Mouse (Mus musculus) heart, postnatal 0 days (tissue): Measurements from ENCODE around the gene Flvcr2. TPM values are rescaled to one million over a fixed set of nuclear protein-coding genes. Genes with fewer than 3 reads are reported as not detected.

ENCODE experiments used
- ATAC-seq: fragments of 200-750 bp; cut with Nextera tagmentation; 2 replicates; pipeline ENCODE4 v1.8.0; 2017; ENCODE audit warnings: low read depth, moderate number of reproducible peaks, moderate library complexity; ENCODE audit not compliant: insufficient read depth
- DNase-seq: peaks from one replicate; pipeline ENCODE4 v3.0.0-alpha.2; 2016; ENCODE audit warnings: low spot score
- H3K27ac ChIP-seq: fragments of 300-500 bp; sonication (generic); 2 replicates; pipeline ENCODE4 v1.5.1; 2014; ENCODE audit warnings: low read depth, mild to moderate bottlenecking
- H3K27me3 ChIP-seq: fragments of 300-500 bp; sonication (generic); 2 replicates; pipeline ENCODE4 v1.6.1; 2014; ENCODE audit warnings: low read length, mixed read lengths; ENCODE audit not compliant: control insufficient read depth, insufficient read depth
- H3K36me3 ChIP-seq: fragments of 300-500 bp; sonication (generic); replicated peaks from 2 replicates; pipeline ENCODE4 v1.6.1; 2014; ENCODE audit warnings: low read length, mixed read lengths; ENCODE audit not compliant: control insufficient read depth, insufficient read depth
- H3K4me1 ChIP-seq: fragments of 300-500 bp; sonication (generic); 2 replicates; pipeline ENCODE4 v1.6.1; 2014; ENCODE audit warnings: antibody characterized with exemption; ENCODE audit not compliant: control insufficient read depth, insufficient read depth
- H3K4me2 ChIP-seq: fragments of 300-500 bp; sonication (generic); 2 replicates; pipeline ENCODE4 v1.6.1; 2014; ENCODE audit warnings: low read depth, mild to moderate bottlenecking, low read length, moderate library complexity
- H3K4me3 ChIP-seq: fragments of 300-500 bp; sonication (generic); 2 replicates; pipeline ENCODE4 v1.5.1; 2014; ENCODE audit warnings: low read depth, low read length
- H3K9ac ChIP-seq: fragments of 300-500 bp; sonication (generic); replicated peaks from 2 replicates; pipeline ENCODE4 v1.6.1; 2014; ENCODE audit warnings: low read depth, low read length, mixed read lengths
- H3K9me3 ChIP-seq: fragments of 300-500 bp; sonication (generic); replicated peaks from 2 replicates; pipeline ENCODE4 v1.6.1; 2016; ENCODE audit warnings: low read length; ENCODE audit not compliant: control insufficient read depth
- CTCF ChIP-seq: IDR thresholded peaks from 2 replicates; pipeline ENCODE4 v1.5.1; 2016; ENCODE audit warnings: antibody characterized with exemption, control low read depth, low read depth
- EP300 ChIP-seq: IDR thresholded peaks from 2 replicates; pipeline ENCODE4 v1.6.1; 2016; ENCODE audit warnings: antibody characterized with exemption, low read depth
- WGBS: fragments of 180-500 bp; shearing (Covaris S2); extraction: QIAGEN DNeasy Blood & Tissue Kit; methylation state at CpG from one replicate; pipeline ENCODE4 v1.1.7; 2014; 5-methylcytosine and 5-hydroxymethylcytosine counted together
- microRNA-seq: library from miRNA; unstranded; fragments of <30 nt; microRNA quantifications from one replicate; pipeline ENCODE4, GENCODE M21; 2016
- polyA plus RNA-seq: library from polyadenylated mRNA; unstranded; fragments of >200 nt; fragmentation: Nextera tagmentation; extraction: Ambion mirVana; gene quantifications from 2 replicates; pipeline ENCODE4 v1.2.1, GENCODE M21; 2015
- total RNA-seq: library from RNA; depleted of rRNA; stranded (reverse); fragments of >200 nt; gene quantifications from 2 replicates; pipeline ENCODE4 v1.2.3, GENCODE M21; 2014; ENCODE audit warnings: low replicate concordance; rRNA removed

Flvcr2 gene
- total and polyA plus RNA-seq, 2 experiments from 2014 or later: 7.3 to 28.2 TPM

GRCm38 (mm10) chr12:85862514-85862913 is 116.2 kb downstream of the Flvcr2 start:
- no peak for DNase-seq

More at GRCm38 (mm10) chr12:85862514-85862913, 116.2 kb downstream of the Flvcr2 start:
- Histone ChIP-seq H3K9ac (no peak overlapping the region), H3K36me3 (peaks cover 5% of the 10 kb centered on the region; the same call in 1 of the 2 replicates), H3K4me2 (no peak overlapping the region), H3K4me1 (peaks cover 4% of the 10 kb centered on the region; the same call in 1 of the 2 replicates), H3K4me3 (no peak overlapping the region), H3K9me3 (no peaks in the 10 kb centered on the region), H3K27me3 (no peaks in the 10 kb centered on the region), H3K27ac (peak overlapping the region; percentile 30)
- no peak for ATAC-seq
- TF ChIP-seq CTCF (no peak), EP300 (no peak)
- 33% methylated on average over 2 of the region's 2 CpGs for WGBS

Small RNA genes lying within 50 kb of the gene (microRNA-seq; reads per million reads assigned to microRNA genes)
- not detected for gene Gm47285

Other genes starting within 250 kb of the Flvcr2 start
- gene Jdp2, start 147.5 kb upstream of the Flvcr2 start, total RNA-seq: 17.6 and 17.9 TPM in 2 replicates
- 0.44 TPM in 1 of 2 replicates, not detected in the other for gene Jdp2, start 147.5 kb upstream of the Flvcr2 start, polyA plus RNA-seq
- gene Batf, start 59.9 kb upstream of the Flvcr2 start, total RNA-seq: 1.4 and 3.2 TPM in 2 replicates
- gene Batf, start 59.9 kb upstream of the Flvcr2 start, polyA plus RNA-seq: 2.1 and 2.6 TPM in 2 replicates
- 14.2 and 28.8 TPM in 2 replicates for gene Erg28, start 78.0 kb downstream of the Flvcr2 start, total RNA-seq
- gene Erg28, start 78.0 kb downstream of the Flvcr2 start, polyA plus RNA-seq: 27.7 and 30.2 TPM in 2 replicates
- 16.8 and 21.2 TPM in 2 replicates for gene Ttll5, start 78.1 kb downstream of the Flvcr2 start, total RNA-seq
- gene Ttll5, start 78.1 kb downstream of the Flvcr2 start, polyA plus RNA-seq: 5.9 and 6.3 TPM in 2 replicates